Mouse (Mus musculus) forebrain, postnatal 0 days (tissue): Measurements from ENCODE around the gene Aff3. TPM values are rescaled to one million over a fixed set of nuclear protein-coding genes. Genes with fewer than 3 reads are reported as not detected.

Experiments
- ATAC-seq: fragments of 200-750 bp; cut with Nextera tagmentation; 2 replicates; pipeline ENCODE4 v1.8.0; 2017; ENCODE audit warnings: mild to moderate bottlenecking, moderate library complexity
- DNase-seq: peaks from one replicate; pipeline ENCODE4 v3.0.0-alpha.2; 2015
- H3K27ac ChIP-seq: fragments of 300-500 bp; sonication (generic); 2 replicates; pipeline ENCODE4 v1.5.1; 2014; ENCODE audit warnings: low read depth, mild to moderate bottlenecking, antibody characterized with exemption, low read length, moderate library complexity, mixed read lengths
- H3K27me3 ChIP-seq: fragments of 300-500 bp; sonication (generic); 2 replicates; pipeline ENCODE4 v1.6.1; 2014; ENCODE audit warnings: mild to moderate bottlenecking, low read length, mixed read lengths; ENCODE audit not compliant: insufficient read depth
- H3K36me3 ChIP-seq: fragments of 300-500 bp; sonication (generic); 2 replicates; pipeline ENCODE4 v1.6.1; 2014; ENCODE audit warnings: mild to moderate bottlenecking, moderate library complexity; ENCODE audit not compliant: insufficient read depth
- H3K4me1 ChIP-seq: fragments of 300-500 bp; sonication (generic); 2 replicates; pipeline ENCODE4 v1.6.1; 2014; ENCODE audit warnings: antibody characterized with exemption; ENCODE audit not compliant: insufficient read depth
- H3K4me2 ChIP-seq: fragments of 300-500 bp; sonication (generic); 2 replicates; pipeline ENCODE4 v1.6.1; 2014; ENCODE audit warnings: low read depth, mild to moderate bottlenecking, moderate library complexity
- H3K4me3 ChIP-seq: fragments of 300-500 bp; sonication (generic); 2 replicates; pipeline ENCODE4 v1.5.1; 2014; ENCODE audit warnings: low read depth, low read length, mixed read lengths
- H3K9ac ChIP-seq: fragments of 300-500 bp; sonication (generic); 2 replicates; pipeline ENCODE4 v1.6.1; 2014; ENCODE audit warnings: mild to moderate bottlenecking
- H3K9me3 ChIP-seq: fragments of 300-500 bp; sonication (generic); 2 replicates; pipeline ENCODE4 v1.6.1; 2016; ENCODE audit warnings: low read length
- CTCF ChIP-seq: sonication (generic); IDR thresholded peaks from 2 replicates; pipeline ENCODE4 v1.5.1; 2016; ENCODE audit warnings: antibody characterized with exemption, control low read depth, low read depth
- WGBS: fragments of 180-500 bp; shearing (Covaris S2); extraction: QIAGEN DNeasy Blood & Tissue Kit; methylation state at CpG from one replicate; pipeline ENCODE4 v1.1.7; 2014; 5-methylcytosine and 5-hydroxymethylcytosine counted together
- polyA plus RNA-seq: library from polyadenylated mRNA; unstranded; fragments of >200 nt; fragmentation: Nextera tagmentation; extraction: Ambion mirVana; gene quantifications from 2 replicates; pipeline ENCODE4 v1.2.1, GENCODE M21; 2015
- total RNA-seq: library from RNA; depleted of rRNA; stranded (reverse); fragments of >200 nt; gene quantifications from 2 replicates; pipeline ENCODE4 v1.2.3, GENCODE M21; 2014

Gene Aff3
- total and polyA plus RNA-seq, 2 experiments from 2014 or later: 21.8 to 102 TPM

DNA sequence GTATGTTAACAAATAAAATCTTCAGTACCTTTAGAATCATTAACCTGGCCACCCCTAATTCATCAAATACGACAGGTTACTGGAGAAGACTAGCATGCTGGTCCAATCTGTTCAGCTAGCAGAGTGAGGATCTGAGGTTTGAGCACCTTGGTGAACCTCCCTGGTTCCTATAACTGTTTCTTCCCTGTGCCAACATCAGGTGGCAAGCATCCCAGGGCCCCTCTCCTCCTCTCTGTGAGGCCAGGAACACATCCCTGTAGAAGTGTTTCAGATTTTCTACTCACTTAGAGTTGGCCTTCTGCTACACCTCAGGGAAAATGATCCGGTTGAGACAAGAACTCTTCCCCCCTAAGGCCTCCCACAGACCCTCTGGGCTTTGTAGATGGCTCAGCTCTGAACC lies 181.6 kb downstream of the Aff3 start:
- ATAC-seq: no peak
- Histone ChIP-seq H3K4me1 (peaks cover 3% of the 10 kb centered on the region; the same call in 1 of the 2 replicates), H3K9me3 (no peaks in the 10 kb centered on the region), H3K9ac (no peak overlapping the region), H3K4me2 (no peak overlapping the region), H3K36me3 (no peaks in the 10 kb centered on the region), H3K27me3 (no peaks in the 10 kb centered on the region), H3K27ac (no peak overlapping the region), H3K4me3 (no peak overlapping the region)
- no peak for DNase-seq
- no peak for TF ChIP-seq CTCF
- WGBS: 77% methylated on average over 2 of the region's 2 CpGs

DNA sequence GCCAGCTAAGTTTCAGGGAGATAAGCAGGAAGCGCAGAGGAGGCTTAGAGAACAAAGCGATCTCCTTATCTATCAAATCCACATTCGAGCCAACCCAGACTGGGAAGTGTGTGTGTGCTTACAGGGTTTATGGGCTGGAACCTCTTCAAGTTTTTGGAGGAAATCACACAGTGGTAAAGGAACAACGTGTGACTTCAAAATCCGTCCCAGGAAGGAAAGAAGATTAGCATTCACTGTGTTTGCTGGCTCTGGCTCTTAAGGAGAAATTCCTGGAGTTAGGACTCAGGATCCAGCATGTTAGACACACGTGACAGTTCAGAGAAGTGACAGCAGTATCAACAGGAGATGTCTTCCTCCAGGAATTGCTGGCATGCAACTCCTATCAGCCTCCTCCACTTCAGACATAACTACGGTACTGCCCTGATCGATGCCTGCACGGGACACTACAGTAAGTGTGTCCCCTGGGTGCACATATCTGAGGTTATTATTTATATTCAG lies 186.5 kb downstream of the Aff3 start:
- ATAC-seq (peak; percentile 59), DNase-seq (no peak)
- 61% methylated on average over 9 of the region's 9 CpGs for WGBS

DNA sequence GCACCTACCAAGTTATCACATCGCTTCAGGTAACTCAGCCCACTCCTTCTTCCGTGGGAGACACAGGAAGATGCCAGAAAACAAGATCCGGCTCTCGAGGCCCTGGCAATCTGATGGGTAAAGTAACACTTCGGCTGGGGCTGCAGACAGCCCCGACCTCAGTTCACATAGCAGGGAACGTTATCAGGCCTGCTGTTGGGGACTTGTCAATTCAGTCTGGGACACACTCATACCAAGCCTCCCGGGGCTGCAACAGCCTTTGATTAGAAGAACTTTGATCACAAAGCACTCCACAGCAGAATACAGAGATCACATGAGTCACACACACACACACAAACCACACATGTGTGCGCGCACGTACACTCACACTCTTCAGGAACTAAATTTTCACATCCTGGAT lies 193.9 kb downstream of the Aff3 start:
- ATAC-seq (no peak), DNase-seq (no peak)
- Histone ChIP-seq H3K36me3 (no peaks in the 10 kb centered on the region), H3K9me3 (no peaks in the 10 kb centered on the region), H3K4me3 (no peak overlapping the region), H3K4me1 (no peaks in the 10 kb centered on the region), H3K9ac (no peak overlapping the region), H3K27me3 (no peaks in the 10 kb centered on the region), H3K4me2 (no peak overlapping the region), H3K27ac (no peak overlapping the region)
- TF ChIP-seq CTCF: no peak
- WGBS: 81% methylated on average over 11 of the region's 11 CpGs

More for the DNA sequence above, 186.5 kb downstream of the Aff3 start:
- no peaks in the 10 kb centered on the region for H3K36me3 ChIP-seq
- no peak overlapping the region for H3K9ac ChIP-seq
- no peak for TF ChIP-seq CTCF
- no peaks in the 10 kb centered on the region for H3K9me3 ChIP-seq
- H3K4me3 ChIP-seq: no peak overlapping the region
- H3K4me2 ChIP-seq: no peak overlapping the region
- H3K27me3 ChIP-seq: no peaks in the 10 kb centered on the region
- peaks cover 3% of the 10 kb centered on the region; the same call in 1 of the 2 replicates for H3K4me1 ChIP-seq
- H3K27ac ChIP-seq: no peak overlapping the region

DNA sequence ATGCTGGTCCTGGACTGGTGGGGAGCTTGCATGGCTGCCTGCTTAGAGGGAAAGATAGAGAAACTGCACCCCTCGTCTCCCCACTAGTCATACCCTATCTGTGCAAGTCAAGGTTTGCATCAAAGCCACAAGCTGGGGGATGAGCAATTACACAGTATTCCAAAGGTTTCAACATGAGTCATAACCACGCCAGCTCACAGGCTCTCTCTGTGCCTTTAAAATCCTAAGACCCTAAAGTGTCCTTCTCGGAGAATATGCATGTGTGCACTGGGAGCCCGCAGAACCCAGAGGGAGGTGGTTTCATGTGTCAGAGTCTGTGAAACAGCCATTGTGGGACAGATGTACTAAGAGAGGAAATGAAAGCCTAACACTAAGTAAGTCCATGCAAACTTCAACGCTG lies 194.6 kb downstream of the Aff3 start:
- Histone ChIP-seq H3K9ac (no peak overlapping the region), H3K4me1 (no peaks in the 10 kb centered on the region), H3K4me2 (no peak overlapping the region), H3K27ac (no peak overlapping the region), H3K27me3 (no peaks in the 10 kb centered on the region), H3K4me3 (no peak overlapping the region), H3K36me3 (no peaks in the 10 kb centered on the region), H3K9me3 (no peaks in the 10 kb centered on the region)
- DNase-seq: no peak
- WGBS: 81% methylated on average over 5 of the region's 5 CpGs
- TF ChIP-seq CTCF: no peak
- ATAC-seq: no peak

DNA sequence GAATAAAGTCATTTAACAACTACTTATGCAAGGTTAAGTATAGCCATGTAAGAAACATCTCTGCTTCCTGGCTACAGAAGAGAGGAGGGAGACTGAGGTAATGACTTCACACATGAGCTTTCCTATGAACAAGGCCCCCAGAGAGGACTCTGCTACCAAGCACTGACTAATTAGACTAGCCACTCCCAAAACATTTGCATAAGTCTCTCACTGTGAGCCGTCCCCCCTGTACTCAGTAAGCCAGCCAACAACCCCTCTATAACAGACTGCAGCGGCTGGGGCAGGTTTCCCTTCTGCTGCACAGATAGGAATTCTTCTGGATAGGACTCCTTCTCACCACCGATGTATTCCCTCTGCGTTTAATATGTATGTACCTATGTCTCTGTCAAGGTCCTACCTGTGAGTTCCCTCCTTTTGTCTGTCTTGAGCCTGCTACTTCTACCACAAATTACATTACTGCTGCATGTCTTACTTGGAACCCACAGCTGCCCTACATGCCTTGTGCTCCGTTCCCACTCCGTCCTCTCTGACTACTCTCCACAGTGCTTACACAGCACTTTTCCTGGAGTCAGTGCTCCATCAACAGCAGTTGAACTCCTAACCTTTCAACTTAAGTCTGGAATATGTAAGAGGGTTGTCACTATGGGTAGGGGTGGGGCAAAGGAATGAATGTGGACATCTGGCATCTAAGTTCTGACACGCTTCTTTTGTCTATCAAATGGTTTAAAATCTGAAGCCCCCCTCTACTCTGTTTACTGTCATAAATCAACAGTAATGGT lies 197.3 kb downstream of the Aff3 start:
- Histone ChIP-seq H3K27me3 (no peaks in the 10 kb centered on the region), H3K36me3 (no peaks in the 10 kb centered on the region), H3K9ac (no peak overlapping the region), H3K4me1 (no peaks in the 10 kb centered on the region), H3K4me3 (no peak overlapping the region), H3K9me3 (no peaks in the 10 kb centered on the region), H3K27ac (no peak overlapping the region), H3K4me2 (no peak overlapping the region)
- WGBS: 51% methylated on average over 7 of the region's 7 CpGs
- ATAC-seq (no peak), DNase-seq (no peak)
- TF ChIP-seq CTCF: no peak

DNA sequence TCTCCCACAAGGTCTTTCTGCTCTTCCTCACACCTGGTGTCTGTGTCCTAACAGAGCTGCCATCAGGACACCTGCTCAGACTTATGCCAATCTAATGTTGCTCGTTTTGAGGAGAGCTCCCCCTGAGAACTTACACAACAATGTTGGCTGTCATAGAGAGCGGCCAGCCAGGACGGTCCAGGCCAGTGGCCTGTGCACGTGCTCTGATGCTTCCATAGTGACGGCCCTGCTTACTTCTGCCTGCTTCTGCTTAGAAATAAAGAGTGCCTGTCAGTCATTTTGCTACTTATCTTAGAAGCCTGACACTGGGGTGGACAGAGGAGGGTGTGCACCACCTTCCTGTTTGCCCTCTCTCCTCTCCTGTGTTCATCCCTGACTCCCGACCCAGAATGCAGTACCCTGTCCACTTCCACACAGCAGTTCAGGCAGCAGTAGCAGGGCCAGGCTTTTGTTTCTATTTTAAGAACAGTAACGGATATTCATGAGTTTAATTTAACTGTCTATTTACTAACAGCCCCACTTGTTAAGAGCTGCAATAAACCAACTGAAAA lies 208.0 kb downstream of the Aff3 start:
- 0 out of 2 replicates have a peak, but pooled peaks have one; percentile 20 for ATAC-seq
- Histone ChIP-seq H3K4me2 (no peak overlapping the region), H3K36me3 (no peaks in the 10 kb centered on the region), H3K9me3 (no peaks in the 10 kb centered on the region), H3K4me3 (no peak overlapping the region), H3K27ac (no peak overlapping the region), H3K4me1 (0 out of 2 replicates have a peak, but pooled peaks cover 3% of the 10 kb centered on the region), H3K27me3 (no peaks in the 10 kb centered on the region), H3K9ac (no peak overlapping the region)
- no peak for DNase-seq
- WGBS: 51% methylated on average over 7 of the region's 7 CpGs
- no peak for TF ChIP-seq CTCF

DNA sequence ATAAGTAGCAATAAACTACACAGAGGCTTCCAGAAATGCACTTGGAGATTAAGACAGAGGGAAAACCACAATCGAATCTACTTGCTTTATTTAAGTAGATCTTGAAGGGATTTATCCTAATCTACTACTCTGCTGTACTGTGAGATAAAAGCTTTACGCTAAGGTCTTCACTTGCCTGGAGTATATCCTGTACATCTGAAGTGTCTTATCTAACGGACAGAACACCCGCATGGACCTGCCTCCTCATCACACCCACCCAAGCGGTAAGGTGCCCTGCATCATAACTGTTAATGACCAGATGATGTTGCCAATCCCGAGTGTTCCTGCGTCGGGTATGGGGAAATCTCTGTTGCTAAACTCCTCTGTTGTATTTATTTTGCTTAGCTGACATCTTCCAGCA lies 209.8 kb downstream of the Aff3 start:
- H3K27me3 ChIP-seq: no peaks in the 10 kb centered on the region
- H3K36me3 ChIP-seq: no peaks in the 10 kb centered on the region
- H3K9ac ChIP-seq: no peak overlapping the region
- TF ChIP-seq CTCF: no peak
- no peak overlapping the region for H3K27ac ChIP-seq
- WGBS: 88% methylated on average over 8 of the region's 8 CpGs
- ATAC-seq (no peak), DNase-seq (no peak)
- H3K9me3 ChIP-seq: no peaks in the 10 kb centered on the region
- peaks cover 11% of the 10 kb centered on the region for H3K4me1 ChIP-seq
- no peak overlapping the region for H3K4me2 ChIP-seq
- no peak overlapping the region for H3K4me3 ChIP-seq
